Mouse (Mus musculus): ENCODE data around the gene Duxf3.
"Not testable (repeated sequence)": the region's sequence is repeated elsewhere in the genome, so short reads cannot be mapped to it uniquely, and the experiment has no call there.

Duxf3 gene

GRCm38 (mm10) chr10:58223161-58223560 is 9.3 kb downstream of the Duxf3 start:
- DNase-seq (ENCODE audit: low read depth, low spot score): not testable (repeated sequence)

DNA sequence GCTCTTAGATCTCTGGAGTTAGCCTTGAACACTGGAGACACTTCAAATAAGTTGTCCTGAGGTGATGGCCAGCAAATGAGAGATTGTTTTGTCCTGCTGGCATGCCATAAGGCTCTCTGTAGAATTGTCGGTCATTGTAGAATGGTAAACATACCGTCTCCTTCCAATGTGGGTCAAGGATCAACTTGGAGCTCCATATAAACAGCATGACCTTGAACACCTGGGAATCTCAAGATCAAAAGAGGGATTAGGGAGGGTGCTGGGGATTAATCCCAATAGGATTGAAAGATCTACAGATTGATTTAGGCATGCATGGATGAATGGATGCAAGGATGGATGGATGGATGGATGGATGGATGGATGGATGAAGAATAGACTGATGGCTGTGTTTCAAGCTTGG is 10.9 kb downstream of the Duxf3 start:
- not testable (repeated sequence) for DNase-seq (ENCODE audit: low read depth, low spot score)

- no peak for DNase-seq (ENCODE audit: low read depth, low spot score)
Observed at GRCm38 (mm10) chr10:58220726-58221125, 11.7 kb downstream of the Duxf3 start.

- DNase-seq (ENCODE audit: low read depth, low spot score): no peak
Observed at GRCm38 (mm10) chr10:58217366-58217765, 15.1 kb downstream of the Duxf3 start.

DNA sequence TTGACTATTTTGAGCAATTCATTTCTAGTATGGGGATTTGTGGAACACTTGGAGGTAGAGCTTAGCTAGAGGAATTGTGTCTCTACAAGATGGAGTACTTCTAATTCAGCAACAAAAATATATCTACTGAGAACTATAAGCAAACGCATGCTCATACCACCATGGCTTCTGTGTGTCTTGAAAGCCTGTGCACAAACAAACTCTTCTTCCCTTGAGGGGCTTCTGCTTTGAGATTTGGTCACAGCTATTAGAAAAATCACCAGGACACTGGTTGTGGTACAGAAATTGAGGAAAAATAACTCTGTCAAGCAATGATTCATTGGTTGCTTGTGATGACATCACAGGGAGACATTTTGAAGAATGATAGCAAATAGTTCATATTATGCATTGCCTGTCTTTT is 17.1 kb downstream of the Duxf3 start:
- DNase-seq (ENCODE audit: low read depth, low spot score): no peak

DNA sequence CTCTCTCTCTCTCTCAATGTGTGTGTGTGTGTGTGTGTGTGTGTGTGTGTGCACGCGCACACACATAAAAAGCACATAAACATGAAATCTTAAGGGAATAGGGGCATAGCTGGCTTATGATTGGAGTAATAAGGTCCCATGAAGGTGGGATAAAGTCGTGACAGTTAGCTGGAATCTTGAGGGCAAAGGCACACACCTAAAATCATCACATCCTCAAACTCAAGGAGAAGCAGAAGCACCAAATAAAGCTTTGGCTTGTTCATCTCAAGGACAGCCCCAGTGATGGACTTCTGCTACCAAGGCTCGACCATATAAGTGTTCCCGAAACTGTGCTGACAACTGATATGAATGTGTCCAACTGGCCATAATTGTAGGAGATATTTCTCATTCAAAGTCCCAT is 17.5 kb downstream of the Duxf3 start:
- DNase-seq (ENCODE audit: low read depth, low spot score): no peak

DNA sequence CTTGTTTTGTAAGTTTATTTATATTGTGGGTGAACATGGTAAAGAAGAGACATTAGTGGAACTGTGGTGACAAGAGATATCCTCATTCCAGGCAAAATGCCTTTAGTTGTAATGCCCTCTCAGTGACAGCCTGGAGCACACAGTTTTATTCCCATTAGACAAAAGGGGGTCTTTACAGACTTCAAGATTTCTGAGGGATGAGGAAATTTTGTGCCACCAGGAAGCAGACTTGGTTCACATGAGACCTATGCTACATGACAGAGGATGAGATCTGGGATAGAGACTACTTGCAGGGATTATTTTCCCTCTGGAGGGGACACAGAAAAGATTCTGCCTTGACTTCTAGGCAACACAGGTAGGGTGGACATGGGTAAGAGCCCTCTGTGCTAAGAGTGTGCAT is 18.0 kb downstream of the Duxf3 start:
- DNase-seq (ENCODE audit: low read depth, low spot score): no peak

GRCm38 (mm10) chr10:58212230-58212629 is 20.2 kb downstream of the Duxf3 start:
- no peak for DNase-seq (ENCODE audit: low read depth, low spot score)

DNA sequence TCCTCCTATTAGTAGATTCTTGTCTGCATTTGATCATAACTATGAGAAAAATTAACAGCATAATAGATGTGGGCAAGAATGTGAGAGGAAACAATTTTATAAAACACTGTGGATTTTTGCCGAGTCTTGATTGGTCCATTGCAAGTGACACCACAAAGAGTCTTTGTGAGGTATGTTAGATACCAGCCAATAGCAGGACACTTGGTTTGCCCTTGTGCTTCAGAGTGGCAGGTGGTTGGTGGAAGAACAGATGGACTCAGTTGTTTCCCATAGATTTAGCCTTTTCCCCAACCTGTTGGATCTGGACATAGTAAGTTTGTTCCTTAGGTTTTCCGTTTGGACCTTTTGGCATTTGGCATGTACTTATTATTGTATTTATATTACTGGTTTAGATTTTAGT is 21.3 kb downstream of the Duxf3 start:
- DNase-seq (ENCODE audit: low read depth, low spot score): no peak

GRCm38 (mm10) chr10:58210514-58210913 is 22.0 kb downstream of the Duxf3 start:
- DNase-seq (ENCODE audit: low read depth, low spot score): no peak

- no peak for DNase-seq (ENCODE audit: low read depth, low spot score)
Observed at GRCm38 (mm10) chr10:58209710-58210467, 22.6 kb downstream of the Duxf3 start.

GRCm38 (mm10) chr10:58206639-58207404 is 25.7 kb downstream of the Duxf3 start:
- no peak for DNase-seq (ENCODE audit: low read depth, low spot score)

DNA sequence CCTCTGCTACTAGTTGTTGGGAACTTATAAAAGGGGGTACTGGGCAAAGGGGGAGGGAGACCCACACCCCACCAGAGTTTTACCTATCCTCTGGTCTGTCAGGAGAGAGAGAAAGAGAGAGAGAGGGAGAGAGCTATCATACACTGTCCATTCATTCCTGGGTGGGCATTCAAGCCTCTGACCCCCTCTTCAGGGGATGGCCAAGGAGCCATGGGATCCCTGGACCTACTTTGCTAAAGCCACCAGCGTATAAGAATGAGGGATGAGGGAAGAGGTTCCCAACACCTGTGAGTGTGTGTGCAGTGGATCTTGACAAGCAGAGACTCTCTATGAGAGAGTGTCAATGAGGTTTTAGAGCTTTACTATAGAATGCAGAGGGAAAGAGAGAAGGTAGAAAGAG is 26.5 kb downstream of the Duxf3 start:
- no peak for DNase-seq (ENCODE audit: low read depth, low spot score)

All from brain, adult 2 months (tissue).